Mouse (Mus musculus) adrenal gland, adult 2 months (tissue): Measurements from ENCODE around the gene Snrnp25. TPM values are rescaled to one million over a fixed set of nuclear protein-coding genes. Genes with fewer than 3 reads are reported as not detected.

Experiments used
- DNase-seq: peaks from one replicate; pipeline ENCODE4 v3.0.0; 2021
- polyA plus RNA-seq: library from polyadenylated mRNA; depleted of rRNA; stranded (reverse); fragments of >200 nt; gene quantifications from 2 replicates; pipeline ENCODE4 v1.2.3, GENCODE M21; 2012
- total RNA-seq, 2 experiments: library from RNA; stranded (reverse); gene quantifications; 2 replicates each; pipeline ENCODE4 v1.2.3; 2021

Snrnp25 gene
- total and polyA plus RNA-seq, 3 experiments: 7.8 to 15.5 (median 9.8) TPM

DNA sequence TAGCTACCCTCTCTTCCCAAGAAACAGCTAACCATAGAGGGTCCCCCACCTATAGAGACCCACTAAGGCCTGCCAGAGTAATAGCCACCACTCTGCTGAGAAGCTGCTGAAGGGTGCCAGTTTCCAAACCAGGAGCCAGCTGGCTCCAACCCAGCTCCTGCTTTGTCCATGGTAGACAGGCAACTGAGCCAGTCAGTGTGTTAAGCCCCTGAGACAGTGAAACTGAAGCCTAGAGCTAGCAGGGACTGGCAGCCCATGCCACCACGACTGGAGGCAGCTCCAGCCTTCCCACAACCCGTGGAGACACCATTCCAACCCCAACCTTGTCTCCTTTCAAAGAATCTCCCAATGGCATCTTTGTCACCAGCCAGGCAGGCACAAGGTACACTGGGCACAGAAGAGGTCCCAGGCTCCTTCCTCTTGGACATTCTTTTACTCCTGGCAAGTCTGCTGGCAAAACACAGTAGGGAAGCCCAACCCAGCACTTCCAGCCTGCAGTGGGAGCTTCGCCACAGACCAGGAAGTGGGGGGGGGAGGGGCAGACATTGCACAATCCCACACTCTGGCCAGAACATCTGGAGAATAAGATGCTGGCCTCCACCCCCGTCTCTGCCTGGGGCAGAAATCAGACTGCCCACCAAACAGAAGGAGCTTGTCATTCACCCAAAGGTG lies 19.4 kb downstream of the Snrnp25 start:
- peak; percentile 87 for DNase-seq

DNA sequence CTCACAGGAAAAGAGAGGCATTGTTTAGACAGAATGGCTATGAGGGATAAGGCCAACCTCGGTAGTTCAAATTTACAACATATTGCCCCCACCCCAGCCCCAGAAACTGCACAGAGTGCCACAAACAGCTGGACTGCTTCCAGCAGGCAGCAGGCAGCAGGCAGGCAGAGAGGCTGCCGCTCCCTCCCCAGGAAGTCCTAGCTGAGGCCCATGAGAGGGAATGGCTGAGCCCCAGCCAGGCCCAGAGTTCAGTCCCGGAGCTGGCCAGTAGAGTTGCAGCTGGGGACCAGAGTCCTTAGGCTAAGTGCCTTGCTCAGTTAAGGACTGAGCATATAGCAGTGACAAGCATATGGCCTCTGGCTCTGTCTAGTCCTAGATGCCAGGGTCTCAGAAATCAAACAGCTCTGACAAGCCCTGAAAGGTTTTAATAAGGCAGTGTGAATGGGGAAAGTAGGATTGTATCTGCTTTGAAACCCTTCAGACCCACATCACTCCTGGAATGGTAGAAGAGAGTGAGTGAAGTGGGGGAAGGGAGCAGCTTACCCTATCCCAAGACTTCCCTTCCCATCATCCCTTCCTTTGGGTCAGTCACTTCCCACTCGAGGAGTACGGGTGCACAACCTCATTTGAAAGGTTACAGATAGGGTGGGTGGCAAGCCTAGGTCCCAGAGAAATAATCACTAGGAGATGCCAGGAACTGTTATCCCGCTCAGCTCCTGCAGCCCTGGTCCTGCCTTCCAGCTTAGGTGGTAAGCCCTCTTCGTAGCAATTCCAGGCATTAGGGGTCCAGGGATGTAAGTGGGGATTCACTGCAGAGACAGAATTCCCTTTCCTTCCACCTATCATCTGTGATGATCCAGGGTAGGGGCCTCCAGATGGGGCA lies 20.2 kb downstream of the Snrnp25 start:
- peak; percentile 42 for DNase-seq

DNA sequence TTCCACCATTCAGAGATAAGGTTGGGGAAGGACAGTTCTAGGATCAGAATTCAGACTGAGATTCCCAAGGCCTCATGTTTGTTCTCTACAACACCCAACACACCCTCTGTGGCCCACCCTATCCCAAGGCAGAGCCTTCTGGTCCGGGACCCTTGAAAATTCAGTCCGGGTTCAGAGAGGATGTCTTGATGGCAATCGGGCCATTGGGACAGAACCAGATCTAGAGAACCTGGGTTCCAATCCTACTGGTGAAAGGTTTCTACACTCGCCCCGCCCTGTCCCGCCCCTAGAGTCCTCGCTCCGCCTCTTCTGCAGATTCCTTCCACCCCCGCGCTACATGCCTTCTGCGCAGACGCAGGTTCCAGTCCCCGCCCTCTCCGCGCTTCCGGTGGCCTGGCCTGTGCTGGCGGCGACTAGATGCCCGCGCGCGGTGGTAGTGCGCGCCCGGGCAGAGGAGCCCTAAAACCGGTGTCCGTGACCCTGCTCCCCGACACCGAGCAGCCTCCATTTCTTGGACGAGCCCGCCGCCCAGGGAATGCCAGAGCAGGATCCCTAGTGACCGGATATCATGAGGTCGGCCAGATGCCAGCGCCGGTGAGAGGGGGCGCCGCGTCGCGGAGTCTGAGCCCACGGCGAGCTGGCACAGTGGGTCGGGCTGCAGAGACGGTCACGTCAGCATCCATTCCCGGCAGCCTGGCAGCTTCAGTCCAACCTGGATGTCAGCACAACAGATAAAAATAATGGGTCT lies 21.1 kb downstream of the Snrnp25 start, which contains the start of gene Mpg:
Mpg (plus strand) TSS at position 382 of the 748 bp plus-strand sequence.
- peak; percentile 93 for DNase-seq

DNA sequence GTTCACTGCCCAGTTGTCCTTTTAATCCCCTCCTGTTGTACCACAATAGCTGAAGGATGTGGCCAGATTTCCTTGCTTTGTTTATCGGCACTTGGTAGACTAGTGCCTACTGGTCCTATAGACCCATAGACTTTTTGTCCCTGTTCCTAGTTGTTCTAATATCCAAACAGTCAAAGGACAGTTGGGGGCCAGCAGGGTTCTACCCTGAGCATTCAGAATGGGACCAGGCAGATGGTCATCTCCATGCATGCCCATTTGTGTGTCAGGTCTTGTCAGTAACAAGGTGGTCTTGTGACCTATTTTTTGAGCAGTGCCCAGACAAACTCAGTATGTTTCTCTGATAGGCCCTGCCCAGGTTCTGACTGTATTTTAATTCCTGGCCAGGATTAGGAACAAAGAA lies 21.8 kb downstream of the Snrnp25 start:
- DNase-seq: no peak

DNA sequence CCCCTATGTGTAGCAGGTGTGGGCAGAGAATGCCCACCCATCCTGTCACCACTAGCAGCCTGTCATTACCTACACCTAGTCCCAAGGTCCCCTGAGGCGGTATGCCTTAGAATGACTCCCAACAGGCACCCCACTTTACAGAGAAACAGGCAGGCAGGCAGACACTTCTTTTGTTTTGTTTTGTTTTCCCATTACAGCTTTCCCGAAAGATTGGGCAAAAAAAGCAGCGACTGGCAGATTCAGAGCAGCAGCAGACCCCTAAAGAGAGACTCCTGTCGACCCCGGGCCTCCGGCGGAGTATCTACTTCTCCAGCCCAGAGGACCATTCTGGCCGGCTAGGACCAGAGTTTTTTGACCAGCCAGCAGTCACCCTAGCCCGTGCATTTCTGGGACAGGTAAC lies 22.3 kb downstream of the Snrnp25 start:
- DNase-seq: no peak

DNA sequence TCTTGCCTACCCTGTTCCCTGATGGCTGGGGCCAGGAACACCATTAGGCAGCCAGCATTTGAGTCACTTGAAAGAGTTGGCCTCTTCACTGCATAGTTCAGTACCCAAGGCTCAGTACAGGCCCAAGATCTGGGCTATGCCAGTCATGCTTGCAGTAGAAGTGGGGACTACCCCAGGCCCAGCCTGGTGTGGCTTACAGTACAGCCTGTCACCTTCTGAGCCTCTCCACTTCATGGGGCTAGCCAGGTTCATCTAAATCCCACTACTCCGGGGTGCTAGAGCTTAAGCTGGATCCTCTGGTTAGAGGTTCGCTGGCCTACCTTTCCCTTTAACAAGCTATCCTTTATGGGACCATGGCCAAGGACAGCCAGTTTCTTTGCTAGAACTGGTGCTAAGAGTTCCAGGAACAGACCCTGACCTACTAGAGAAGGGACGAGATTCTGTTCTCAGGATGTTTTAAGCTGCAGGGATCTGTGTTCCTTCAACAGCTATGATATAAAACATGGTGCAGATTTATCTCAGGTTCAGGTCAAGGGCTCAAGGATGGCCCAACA lies 23.2 kb downstream of the Snrnp25 start:
- DNase-seq: no peak

DNA sequence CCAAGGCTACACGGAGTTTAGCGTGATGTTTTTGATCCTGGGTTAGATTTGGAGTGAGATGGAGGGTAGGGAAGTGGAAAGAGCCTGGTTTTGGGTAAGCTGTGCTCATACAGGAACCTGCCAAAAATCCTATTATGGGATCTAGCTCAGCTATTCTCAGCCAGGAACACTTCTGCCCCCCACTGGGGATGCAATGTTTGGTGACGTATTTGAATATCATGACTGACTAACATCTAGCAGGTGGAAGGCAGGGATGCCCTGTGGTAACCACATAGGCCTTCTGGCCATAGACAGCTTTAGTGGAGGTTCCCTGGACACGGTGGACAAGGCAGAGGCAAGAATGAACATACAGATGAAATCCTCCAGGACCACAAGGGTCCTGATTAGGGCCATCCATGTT lies 25.0 kb downstream of the Snrnp25 start:
- no peak for DNase-seq

DNA sequence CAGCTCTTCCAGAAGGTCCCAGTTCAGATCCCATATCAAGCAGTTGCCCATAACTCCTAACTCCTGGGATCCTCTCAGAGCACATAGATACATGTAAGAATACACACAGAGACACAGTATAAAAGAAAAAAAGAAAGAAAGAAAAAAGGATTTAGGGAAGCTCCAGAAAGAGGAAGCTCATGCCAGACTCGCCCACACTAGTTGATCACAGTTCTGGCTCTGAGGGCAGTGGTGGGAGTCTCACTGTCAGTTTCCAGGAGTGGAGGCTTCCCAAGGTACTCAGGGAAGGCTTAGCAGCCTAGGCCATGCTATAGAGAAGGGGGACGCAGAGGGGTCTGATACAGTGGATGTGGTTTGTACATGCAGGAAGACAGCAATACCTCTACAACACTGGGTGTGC lies 25.9 kb downstream of the Snrnp25 start:
- no peak for DNase-seq

DNA sequence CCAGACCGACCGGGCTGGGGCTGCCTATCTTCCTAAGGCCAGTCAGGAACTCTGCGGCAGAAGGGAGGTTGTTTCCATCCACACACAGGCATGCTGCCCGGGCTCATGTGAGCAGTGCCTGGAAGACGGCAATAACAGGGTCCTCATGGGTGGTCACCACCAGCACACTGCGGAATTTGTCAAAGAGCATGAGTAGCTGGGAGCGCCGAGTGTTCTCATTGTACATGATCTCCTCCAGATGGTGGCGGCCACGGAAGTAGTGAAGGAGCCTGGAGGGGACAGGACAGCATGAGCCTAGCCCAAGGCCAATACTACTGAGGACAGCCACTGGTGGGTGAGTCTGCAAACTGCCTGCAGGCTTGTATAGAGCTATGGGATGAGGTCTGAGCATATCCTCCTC lies 27.6 kb downstream of the Snrnp25 start:
- DNase-seq: no peak

DNA sequence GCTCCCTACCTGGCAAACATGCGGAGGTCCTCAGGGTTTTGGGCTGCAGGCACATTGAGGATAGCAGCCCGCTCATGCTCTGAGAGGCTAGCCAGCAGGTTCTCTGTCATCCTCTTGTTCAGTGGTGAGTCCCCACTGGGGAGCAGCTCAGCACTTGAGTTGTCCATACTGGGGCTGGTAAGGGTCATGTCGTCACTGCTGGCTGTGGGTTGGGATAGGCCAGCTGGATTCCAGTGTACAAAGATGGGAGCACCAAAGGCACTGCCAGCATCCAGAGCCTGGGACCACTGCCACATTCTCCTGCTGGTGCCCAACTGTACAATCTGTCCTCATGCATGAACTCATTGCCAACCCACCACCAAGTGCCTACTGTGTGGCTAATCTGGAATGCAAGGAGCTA lies 28.7 kb downstream of the Snrnp25 start:
- no peak for DNase-seq

DNA sequence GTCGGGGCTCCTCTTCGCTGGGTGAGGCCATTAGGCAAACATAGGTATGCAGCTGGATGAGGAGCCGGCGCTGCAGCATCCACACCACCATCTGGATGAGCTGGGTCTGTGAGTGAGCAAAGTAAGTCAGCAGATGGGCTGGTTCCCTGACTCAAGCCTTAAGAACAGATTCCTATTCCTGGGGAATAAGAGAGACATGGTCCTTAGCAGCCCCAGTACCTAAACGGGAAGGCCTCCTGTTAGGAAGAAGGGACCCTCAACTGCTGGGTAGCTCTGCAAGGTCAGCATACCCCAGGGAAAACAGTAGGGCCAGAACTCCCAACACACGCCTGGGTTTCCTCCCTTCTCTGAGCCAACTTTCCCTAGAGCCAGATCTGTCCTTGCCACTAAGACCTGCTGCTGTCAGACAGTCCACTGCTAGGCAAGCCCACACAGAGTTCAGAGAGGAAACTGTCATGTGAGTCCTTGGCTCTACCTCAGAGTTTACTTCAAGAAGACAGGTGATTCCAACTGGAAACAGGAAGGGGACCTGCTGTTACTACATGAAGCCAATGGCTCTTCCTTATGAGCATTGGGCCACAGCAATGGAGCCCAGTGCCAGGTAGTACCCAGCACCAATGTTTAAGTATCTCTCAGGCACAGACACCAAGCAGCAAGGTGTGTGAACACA lies 29.7 kb downstream of the Snrnp25 start:
- DNase-seq: no peak

DNA sequence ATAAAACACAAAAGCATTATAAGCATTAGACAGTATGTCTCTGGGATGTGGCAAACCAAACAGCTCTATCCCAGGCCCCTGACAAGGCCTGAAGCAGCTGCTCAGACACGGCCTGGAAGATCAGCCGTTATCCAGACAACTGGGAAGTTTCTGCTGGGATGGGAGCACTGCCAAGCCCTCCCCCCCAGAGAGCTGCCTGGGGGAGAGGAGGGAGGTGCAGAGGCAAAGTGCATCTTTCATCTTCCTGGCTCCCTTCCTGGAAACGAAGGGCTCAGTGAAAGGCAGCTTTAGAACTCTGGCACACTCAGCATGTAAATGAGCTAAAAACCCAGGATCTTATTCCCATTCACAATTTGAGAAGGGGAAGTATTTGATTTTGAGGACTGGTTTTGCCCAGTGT lies 30.4 kb downstream of the Snrnp25 start:
- DNase-seq: peak; percentile 85

DNA sequence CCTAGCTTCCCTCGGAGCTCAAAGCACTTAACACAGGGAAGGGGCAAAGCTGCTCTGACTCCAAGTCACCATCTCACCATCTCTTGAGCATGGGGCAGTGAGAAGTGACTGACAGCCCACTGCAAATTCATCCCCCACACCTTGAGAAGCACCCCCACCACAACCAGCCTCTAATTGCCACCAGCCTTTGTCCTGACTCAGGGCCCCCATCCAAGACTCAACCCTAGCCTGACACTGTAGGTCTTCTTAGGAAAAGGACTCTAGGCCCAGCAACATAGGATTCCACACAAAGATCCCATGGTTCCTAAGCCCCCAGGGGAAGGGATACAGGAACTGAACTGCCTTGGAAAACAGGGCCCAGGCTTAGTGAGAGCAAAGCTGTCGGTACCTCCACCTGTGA lies 30.9 kb downstream of the Snrnp25 start:
- no peak for DNase-seq

DNA sequence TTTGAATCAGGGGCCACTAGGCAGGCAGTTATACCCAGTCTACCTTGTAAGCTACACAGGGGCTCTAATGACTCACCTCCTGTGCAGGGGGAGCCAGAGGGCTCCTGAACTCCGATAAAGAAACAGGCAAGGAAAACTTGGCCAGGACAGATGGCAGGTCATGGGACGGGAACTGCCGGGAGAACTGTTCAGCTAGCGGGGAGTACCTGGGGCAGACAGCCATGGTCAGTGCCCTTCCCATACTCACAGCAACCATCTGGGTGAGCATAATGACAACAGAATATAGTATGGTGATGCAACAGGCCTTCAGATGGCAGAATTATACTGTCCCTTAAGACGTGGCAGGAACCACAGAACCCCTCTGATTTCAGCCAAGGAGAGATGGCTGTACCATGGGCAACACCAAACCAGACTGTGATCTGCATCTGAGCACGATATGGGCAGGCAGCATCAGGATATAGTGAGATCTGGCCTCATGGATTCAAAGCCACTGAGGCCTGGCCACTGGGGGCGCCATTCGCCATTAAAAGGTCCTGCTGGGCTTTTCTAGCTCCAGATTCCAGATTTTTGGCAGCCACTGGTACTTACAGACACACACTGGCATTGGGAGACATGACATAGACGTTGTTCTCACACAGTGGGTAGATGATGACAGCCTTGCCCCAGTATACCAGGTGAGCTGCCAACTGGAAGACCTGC lies 31.6 kb downstream of the Snrnp25 start:
- peak; percentile 54 for DNase-seq

DNA sequence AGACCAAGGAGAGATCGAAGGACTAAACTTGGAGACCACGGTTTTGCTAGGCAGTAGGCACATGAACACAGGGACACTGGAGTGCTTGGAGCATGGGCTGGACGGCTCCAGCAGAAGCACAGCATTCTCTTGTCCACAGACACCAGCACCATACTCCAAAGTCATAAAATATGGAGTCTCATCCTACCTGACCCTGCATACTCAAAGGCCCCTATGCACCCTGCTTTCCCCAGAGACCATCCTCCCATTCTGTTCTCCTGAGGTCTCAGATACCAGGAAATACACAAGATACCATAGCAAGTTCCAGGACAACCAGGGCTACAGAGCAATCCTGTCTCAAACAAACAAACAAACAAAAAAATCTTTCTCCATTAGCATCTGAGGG lies 32.2 kb downstream of the Snrnp25 start:
- no peak for DNase-seq

DNA sequence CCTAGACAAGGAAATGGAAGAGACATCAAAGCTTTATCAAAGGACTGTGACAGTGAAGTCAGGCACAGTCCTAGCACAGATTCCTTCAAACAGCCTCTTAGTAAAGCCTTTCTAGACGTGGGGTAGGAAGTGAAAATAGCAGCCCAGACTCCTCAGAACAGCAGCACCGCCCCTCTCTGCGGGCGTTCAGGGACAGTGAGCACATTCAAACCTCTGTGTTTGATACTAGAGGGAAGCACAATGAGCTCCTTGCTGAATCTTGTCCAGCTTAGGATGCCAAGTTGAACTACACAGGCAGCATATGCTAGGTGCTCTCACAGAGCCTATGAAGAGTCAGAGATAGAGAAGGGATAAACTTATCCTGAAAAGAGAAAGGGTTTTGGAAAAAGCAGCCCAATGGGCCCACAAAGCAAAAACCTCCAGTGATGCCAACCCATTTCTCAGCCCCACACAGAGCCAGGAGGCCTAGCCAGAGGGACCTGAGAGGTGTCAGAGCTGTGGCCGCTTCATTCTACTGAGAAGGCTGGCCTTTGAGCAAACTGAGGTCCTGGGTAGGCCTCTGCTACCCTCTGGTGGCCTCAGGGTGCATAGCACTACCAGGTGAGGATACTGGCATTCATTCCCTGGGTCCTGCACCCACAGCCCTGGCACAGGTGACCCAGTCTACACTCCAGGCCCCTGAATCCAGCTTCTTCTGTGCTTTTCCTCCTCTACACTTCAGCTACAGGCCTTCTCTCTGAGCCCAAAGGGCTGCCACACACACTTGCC lies 33.1 kb downstream of the Snrnp25 start:
- DNase-seq: peak; percentile 78

DNA sequence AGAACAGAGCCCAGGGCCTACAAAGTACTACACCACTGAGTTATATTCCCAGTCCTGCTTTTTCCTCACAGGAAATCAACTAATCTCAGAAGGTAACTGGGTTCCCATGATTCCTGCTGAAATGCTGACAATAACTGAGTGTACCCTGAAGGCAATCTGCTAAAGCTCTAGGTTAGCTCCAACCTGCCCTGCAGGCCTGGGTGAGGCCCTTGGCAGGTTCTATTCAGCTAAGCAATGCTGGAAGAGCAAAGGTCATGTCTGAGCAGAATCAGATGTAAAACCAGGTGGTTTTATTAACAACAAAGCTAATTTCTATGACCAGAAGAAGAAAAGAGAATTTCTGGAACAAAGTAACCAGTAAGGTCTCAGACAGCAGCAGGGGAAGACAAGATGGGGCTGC lies 36.2 kb downstream of the Snrnp25 start:
- DNase-seq: no peak

DNA sequence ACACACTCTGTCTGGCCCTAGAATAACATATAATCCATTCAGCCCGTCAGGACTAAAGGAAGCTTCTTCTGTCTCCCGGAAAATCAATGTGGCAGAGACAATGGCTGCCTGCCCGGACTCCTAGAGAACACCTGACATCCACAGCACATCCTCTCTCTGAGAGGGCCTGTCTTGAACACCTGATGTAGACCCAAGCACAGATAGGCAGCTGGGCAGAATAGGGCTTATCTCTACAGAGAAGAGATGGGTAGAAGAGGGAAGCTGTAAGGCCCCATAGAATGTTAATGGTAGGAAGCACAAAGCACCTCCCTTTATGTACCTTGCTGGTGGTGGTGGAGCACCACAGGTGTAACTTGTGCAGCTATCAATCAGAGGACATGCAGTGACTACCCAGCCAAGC lies 37.0 kb downstream of the Snrnp25 start:
- no peak for DNase-seq

DNA sequence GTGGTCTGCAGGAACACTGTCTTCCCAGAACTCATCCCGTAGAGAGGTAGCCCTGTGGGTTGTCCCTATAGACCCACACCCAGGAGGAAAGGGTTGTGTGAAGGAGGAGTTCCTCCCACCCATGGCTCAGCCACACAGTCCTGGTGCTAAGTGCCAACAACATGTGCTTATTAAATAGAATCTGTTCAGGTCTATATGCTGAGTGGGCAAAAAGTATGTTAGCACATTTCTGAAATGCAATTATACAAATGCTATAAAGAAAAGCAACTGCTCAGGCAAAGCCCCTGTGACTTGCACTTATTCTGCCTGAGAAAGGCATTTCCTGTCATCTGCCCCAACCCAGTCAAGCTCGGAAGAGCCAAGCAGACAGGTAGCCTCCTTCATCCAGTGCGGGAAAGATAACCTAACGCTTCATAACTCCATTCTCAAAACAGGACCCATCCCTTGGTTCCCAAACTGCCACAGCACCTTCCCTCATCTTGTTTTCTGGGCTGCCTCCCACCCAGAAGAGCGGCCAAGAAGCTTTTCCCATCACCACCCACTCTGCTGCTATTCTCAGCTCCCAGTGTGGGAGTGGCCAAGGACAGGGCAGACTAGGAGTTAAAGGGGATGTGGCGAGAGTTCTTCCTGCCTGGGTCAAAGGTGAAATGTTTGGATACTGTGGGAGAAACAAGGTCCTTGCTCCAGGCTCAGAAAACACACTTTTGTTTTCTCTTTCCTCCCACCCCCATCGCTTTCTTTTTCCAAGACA lies 38.2 kb downstream of the Snrnp25 start:
- no peak for DNase-seq

DNA sequence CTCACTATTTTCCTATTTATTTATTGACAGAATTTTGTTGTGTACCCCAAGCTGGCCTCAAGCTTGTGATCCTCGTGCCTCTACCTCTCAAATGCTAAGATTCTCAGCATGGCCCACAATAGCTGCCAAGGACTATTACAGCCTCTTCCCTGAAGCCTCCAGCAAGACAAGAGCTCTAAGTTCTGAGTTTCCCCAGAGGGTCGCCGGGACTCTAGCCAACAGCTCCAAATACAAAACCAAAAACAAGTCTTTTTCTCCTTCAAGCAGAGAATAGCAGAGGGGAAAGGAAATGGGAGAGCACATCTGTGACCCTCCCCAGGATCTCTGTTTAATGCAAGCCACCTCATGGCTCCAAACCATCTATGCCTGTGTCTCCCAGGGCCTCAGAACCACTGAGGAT lies 38.8 kb downstream of the Snrnp25 start:
- DNase-seq: no peak
